Mouse (Mus musculus): Measurements from ENCODE around the gene Vangl1. TPM values are rescaled to one million over a fixed set of nuclear protein-coding genes. Genes with fewer than 3 reads are reported as not detected.

Vangl1 gene
- polyA plus RNA-seq, 1 experiment = 41.9 TPM

DNA sequence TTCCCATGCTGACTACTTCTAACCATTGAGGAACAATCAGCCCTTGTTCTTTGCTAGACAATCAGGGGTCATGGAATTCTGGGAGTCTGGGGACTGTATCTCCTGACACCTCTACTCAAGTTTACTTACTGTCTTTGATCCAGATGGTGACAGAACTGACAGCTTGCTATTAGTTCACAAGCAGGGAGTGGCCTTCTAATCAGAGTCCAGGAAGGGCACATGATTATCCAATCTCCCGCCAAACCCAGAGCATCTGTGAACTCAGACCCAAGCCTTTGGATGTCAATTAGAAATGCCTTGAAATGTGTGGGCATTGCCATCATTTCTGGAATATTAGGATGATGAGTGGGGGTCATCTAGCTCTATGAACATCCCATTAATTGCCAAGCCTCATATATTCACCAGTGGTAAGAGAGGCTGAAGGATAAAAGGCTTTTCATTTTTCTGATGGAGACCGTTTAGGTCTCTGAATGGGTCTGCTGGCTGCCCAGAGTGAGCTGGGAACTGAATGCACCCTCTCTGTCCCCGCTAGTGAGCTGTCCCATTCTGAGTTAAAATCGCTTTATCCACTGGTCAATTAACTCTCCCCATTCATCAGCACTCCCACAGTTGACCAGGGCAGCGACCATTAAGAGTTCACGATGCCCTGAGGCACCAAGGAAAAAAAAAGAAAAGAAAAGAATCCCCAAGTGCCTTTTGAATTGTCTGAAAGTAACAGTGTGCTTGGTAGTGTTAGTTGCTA, 58.7 kb downstream of the Vangl1 start:
- H3K4me1 ChIP-seq (ENCODE audit: control insufficient read depth) = peaks cover 77% of the 10 kb centered on the region
- no peaks in the 10 kb centered on the region for H3K36me3 ChIP-seq (ENCODE audit: control insufficient read depth)
- H3K4me3 ChIP-seq (replicated peaks) = peak overlapping the region; percentile 33
- H3K27me3 ChIP-seq (ENCODE audit: control insufficient read depth) = no peaks in the 10 kb centered on the region
- TF ChIP-seq TAL1 (IDR thresholded peaks at IDR 0.05; ENCODE audit: low read length) = peak; percentile 50; the same call in 2 of the 3 replicates
- peak; percentile 76 for TF ChIP-seq GATA1 (IDR thresholded peaks at IDR 0.05; ENCODE audit: low read length)
- H3K9me3 ChIP-seq (ENCODE audit: control insufficient read depth, low read length) = no peaks in the 10 kb centered on the region

- H3K27me3 ChIP-seq (ENCODE audit: control insufficient read depth) = no peaks in the 10 kb centered on the region
- TF ChIP-seq TAL1 (IDR thresholded peaks at IDR 0.05; ENCODE audit: low read length) = peak; percentile 61
- TF ChIP-seq GATA1 (IDR thresholded peaks at IDR 0.05; ENCODE audit: low read length) = peak; percentile 72
- H3K4me3 ChIP-seq (replicated peaks) = peak overlapping the region; percentile 30
- H3K9me3 ChIP-seq (ENCODE audit: control insufficient read depth, low read length) = no peaks in the 10 kb centered on the region
- peaks cover 73% of the 10 kb centered on the region for H3K4me1 ChIP-seq (ENCODE audit: control insufficient read depth)
- H3K36me3 ChIP-seq (ENCODE audit: control insufficient read depth) = no peaks in the 10 kb centered on the region
Observed at GRCm38 (mm10) chr3:102144401-102144800, 60.1 kb downstream of the Vangl1 start.

DNA sequence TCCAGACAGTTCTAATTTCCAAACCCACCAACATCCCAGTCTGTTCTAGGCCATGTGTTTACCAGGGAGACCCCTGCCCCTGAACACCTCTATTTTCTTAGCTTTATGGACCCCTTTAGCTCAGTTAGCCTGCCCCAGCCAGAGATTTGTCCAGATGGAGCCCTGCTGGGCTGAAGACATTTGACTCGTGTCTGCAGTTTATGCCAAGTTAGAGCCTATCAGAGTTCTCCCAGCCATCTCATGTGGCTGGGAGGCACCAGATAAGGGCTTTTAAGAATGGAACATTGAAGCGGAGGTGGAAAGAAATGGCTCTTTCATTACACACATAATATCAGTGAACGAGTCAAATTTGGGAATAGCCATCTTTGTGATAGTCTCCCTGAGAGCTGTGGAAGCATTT, 61.0 kb downstream of the Vangl1 start:
- Histone ChIP-seq H3K9me3 (ENCODE audit: control insufficient read depth, low read length) (no peaks in the 10 kb centered on the region), H3K4me3 (replicated peaks) (peak overlapping the region; percentile 30), H3K27me3 (ENCODE audit: control insufficient read depth) (peaks cover 4% of the 10 kb centered on the region), H3K36me3 (ENCODE audit: control insufficient read depth) (no peaks in the 10 kb centered on the region), H3K4me1 (ENCODE audit: control insufficient read depth) (peaks cover 69% of the 10 kb centered on the region)
- peak; percentile 64 for TF ChIP-seq TAL1 (IDR thresholded peaks at IDR 0.05; ENCODE audit: low read length)
- peak; percentile 91 for TF ChIP-seq GATA1 (IDR thresholded peaks at IDR 0.05; ENCODE audit: low read length)

DNA sequence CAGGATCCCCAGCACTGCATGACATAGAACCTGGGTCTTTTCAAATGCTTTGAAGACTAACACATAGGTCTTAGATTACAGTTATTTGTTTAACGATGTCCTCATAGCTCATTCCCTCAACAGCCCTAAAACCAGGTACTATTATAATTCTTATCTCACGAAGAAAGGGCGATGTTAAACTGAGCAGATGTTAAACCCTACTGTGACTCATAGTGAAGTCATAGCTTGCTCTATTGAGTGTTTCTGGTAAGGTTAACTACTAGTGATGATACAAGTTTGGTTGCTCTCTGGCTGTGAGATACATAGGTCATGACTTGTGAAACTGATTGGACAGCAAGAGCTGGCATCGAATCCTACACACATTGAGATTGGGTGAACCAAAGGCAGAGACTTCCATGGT, 61.5 kb downstream of the Vangl1 start:
- no peak for TF ChIP-seq TAL1 (IDR thresholded peaks at IDR 0.05; ENCODE audit: low read length)
- TF ChIP-seq GATA1 (IDR thresholded peaks at IDR 0.05; ENCODE audit: low read length) = no peak
- Histone ChIP-seq H3K9me3 (ENCODE audit: control insufficient read depth, low read length) (no peaks in the 10 kb centered on the region), H3K4me1 (ENCODE audit: control insufficient read depth) (peaks cover 64% of the 10 kb centered on the region), H3K36me3 (ENCODE audit: control insufficient read depth) (no peaks in the 10 kb centered on the region), H3K4me3 (replicated peaks) (no peak overlapping the region), H3K27me3 (ENCODE audit: control insufficient read depth) (peaks cover 9% of the 10 kb centered on the region)

GRCm38 (mm10) chr3:102141893-102142292, 62.6 kb downstream of the Vangl1 start:
- Histone ChIP-seq H3K4me3 (replicated peaks) (no peak overlapping the region), H3K9me3 (ENCODE audit: control insufficient read depth, low read length) (no peaks in the 10 kb centered on the region), H3K4me1 (ENCODE audit: control insufficient read depth) (peaks cover 56% of the 10 kb centered on the region), H3K27me3 (ENCODE audit: control insufficient read depth) (peaks cover 16% of the 10 kb centered on the region), H3K36me3 (ENCODE audit: control insufficient read depth) (no peaks in the 10 kb centered on the region)
- TF ChIP-seq GATA1 (IDR thresholded peaks at IDR 0.05; ENCODE audit: low read length) (no peak), TAL1 (IDR thresholded peaks at IDR 0.05; ENCODE audit: low read length) (no peak)

DNA sequence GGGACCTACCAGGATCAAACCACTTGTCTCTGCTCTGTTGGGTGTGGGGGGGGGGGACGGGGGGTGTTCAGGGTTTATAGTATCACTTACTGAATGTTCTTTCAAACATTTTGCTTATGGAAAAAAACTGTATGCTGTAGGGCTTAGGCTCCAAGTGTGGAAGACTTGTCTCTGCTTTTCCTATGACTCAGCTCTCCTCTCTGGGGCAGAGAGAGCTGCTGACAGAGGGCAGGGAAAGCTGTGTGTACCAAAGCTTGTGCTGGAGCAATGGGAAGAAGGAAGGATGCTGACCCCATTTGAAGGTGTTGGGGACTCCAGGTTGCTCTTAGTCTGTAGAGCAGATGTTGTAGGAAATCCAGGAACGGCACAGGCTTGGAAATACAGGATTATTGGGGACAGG, 63.0 kb downstream of the Vangl1 start:
- TF ChIP-seq TAL1 (IDR thresholded peaks at IDR 0.05; ENCODE audit: low read length) = no peak
- TF ChIP-seq GATA1 (IDR thresholded peaks at IDR 0.05; ENCODE audit: low read length) = no peak
- H3K4me3 ChIP-seq (replicated peaks) = no peak overlapping the region
- H3K9me3 ChIP-seq (ENCODE audit: control insufficient read depth, low read length) = no peaks in the 10 kb centered on the region
- no peaks in the 10 kb centered on the region for H3K36me3 ChIP-seq (ENCODE audit: control insufficient read depth)
- peaks cover 55% of the 10 kb centered on the region for H3K4me1 ChIP-seq (ENCODE audit: control insufficient read depth)
- peaks cover 20% of the 10 kb centered on the region for H3K27me3 ChIP-seq (ENCODE audit: control insufficient read depth)

- no peaks in the 10 kb centered on the region for H3K9me3 ChIP-seq (ENCODE audit: control insufficient read depth, low read length)
- no peaks in the 10 kb centered on the region for H3K36me3 ChIP-seq (ENCODE audit: control insufficient read depth)
- TF ChIP-seq TAL1 (IDR thresholded peaks at IDR 0.05; ENCODE audit: low read length) = no peak
- no peak for TF ChIP-seq GATA1 (IDR thresholded peaks at IDR 0.05; ENCODE audit: low read length)
- peaks cover 26% of the 10 kb centered on the region for H3K27me3 ChIP-seq (ENCODE audit: control insufficient read depth)
- H3K4me3 ChIP-seq (replicated peaks) = no peak overlapping the region
- H3K4me1 ChIP-seq (ENCODE audit: control insufficient read depth) = peaks cover 47% of the 10 kb centered on the region
Observed at GRCm38 (mm10) chr3:102140606-102141005, 63.9 kb downstream of the Vangl1 start.

- TF ChIP-seq TAL1 (IDR thresholded peaks at IDR 0.05; ENCODE audit: low read length) (no peak), GATA1 (IDR thresholded peaks at IDR 0.05; ENCODE audit: low read length) (no peak)
Observed at GRCm38 (mm10) chr3:102138899-102139298, 65.6 kb downstream of the Vangl1 start.

GRCm38 (mm10) chr3:102137158-102137557, 67.3 kb downstream of the Vangl1 start:
- TF ChIP-seq GATA1 (IDR thresholded peaks at IDR 0.05; ENCODE audit: low read length) = no peak
- TF ChIP-seq TAL1 (IDR thresholded peaks at IDR 0.05; ENCODE audit: low read length) = no peak
- Histone ChIP-seq H3K27me3 (ENCODE audit: control insufficient read depth) (peaks cover 28% of the 10 kb centered on the region), H3K4me1 (ENCODE audit: control insufficient read depth) (peaks cover 13% of the 10 kb centered on the region), H3K36me3 (ENCODE audit: control insufficient read depth) (no peaks in the 10 kb centered on the region), H3K9me3 (ENCODE audit: control insufficient read depth, low read length) (no peaks in the 10 kb centered on the region), H3K4me3 (replicated peaks) (no peak overlapping the region)

More at GRCm38 (mm10) chr3:102138899-102139298, 65.6 kb downstream of the Vangl1 start:
- Histone ChIP-seq H3K9me3 (ENCODE audit: control insufficient read depth, low read length) (no peaks in the 10 kb centered on the region), H3K27me3 (ENCODE audit: control insufficient read depth) (peaks cover 28% of the 10 kb centered on the region), H3K4me3 (replicated peaks) (no peak overlapping the region), H3K36me3 (ENCODE audit: control insufficient read depth) (no peaks in the 10 kb centered on the region), H3K4me1 (ENCODE audit: control insufficient read depth) (peaks cover 30% of the 10 kb centered on the region)

Data from erythroblast, embryonic 14.5 days (primary cell).